Mouse (Mus musculus) thymus, postnatal 25 days (tissue): ENCODE data around the gene Mb.

Experiments
- DNase-seq: peaks from one replicate; pipeline ENCODE4 v3.0.0; 2022

Gene Mb

GRCm38 (mm10) chr15:77025884-77026583 lies 24.4 kb downstream of the Mb start:
- DNase-seq: no peak

GRCm38 (mm10) chr15:77022401-77022957 lies 28.0 kb downstream of the Mb start:
- DNase-seq: no peak

GRCm38 (mm10) chr15:77021851-77022250 lies 28.6 kb downstream of the Mb start:
- no peak for DNase-seq

GRCm38 (mm10) chr15:77021056-77021455 lies 29.4 kb downstream of the Mb start:
- no peak for DNase-seq

GRCm38 (mm10) chr15:77020136-77020535 lies 30.3 kb downstream of the Mb start:
- no peak for DNase-seq

DNA sequence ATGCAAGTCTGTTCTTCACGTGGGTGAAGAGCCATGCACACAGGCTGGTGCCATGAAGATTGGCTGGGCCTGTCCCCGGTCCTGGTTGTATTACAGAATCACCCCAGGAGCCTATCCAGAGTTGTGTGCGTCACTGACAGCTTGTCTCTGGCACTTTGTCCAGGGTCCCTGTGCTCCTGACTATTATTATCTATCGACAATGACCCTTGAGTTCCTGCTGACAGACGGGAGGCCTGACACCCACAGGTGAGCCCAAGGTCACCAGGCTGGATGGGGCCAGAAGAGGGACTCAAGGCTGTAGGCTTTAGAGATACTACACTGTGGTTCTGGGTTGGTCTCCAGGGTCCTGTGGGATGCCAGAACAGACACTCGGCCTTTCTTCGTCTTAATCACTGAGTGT lies 30.9 kb downstream of the Mb start:
- no peak for DNase-seq

DNA sequence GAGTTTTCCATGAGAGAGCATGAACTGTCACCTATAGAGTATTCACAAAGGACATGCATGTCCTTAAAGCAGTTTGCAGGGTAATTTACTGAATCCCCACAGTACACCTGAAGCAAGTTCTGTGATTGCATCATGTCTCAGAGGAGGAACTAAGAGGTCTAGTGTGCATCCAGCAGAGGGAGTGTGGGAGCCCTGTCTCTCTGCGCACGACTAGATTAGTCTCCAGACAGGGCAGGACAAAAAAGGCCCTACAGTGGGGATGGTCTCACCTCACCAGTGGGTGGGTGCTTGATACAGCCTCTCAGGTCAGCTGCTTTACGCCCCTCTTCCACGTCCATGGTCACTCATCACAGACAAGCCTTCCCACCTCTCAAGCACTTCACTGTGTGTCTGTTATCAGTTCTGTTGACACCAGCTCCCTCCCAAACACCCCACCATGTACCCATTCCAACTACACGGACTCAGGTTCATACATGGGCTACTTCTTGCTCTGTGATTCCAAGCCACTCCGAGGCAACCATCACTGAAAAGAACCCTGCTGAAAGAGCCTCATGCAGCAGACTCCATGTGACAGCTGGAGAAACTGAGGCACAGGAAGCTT lies 31.6 kb downstream of the Mb start:
- DNase-seq: no peak

GRCm38 (mm10) chr15:77017897-77018296 lies 32.6 kb downstream of the Mb start:
- DNase-seq: no peak

DNA sequence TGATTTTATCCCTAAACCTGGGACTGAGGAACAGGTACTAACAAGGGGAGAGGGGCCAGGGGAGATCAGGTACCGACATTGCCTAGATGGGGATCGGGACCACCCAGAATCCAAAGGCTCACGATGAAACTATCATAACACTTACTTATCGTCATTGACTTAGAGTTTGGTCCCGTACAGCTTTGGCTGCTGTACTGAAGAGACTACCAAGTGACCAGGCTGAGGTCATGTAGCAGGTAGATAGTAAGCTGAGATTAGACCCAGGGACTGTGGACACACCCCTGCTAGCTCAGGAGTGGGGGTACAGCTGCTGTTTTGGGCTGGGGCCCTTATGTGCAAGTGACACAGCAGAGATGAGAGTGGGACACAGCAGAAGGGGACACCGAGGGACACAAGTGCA lies 34.0 kb downstream of the Mb start:
- DNase-seq: no peak

DNA sequence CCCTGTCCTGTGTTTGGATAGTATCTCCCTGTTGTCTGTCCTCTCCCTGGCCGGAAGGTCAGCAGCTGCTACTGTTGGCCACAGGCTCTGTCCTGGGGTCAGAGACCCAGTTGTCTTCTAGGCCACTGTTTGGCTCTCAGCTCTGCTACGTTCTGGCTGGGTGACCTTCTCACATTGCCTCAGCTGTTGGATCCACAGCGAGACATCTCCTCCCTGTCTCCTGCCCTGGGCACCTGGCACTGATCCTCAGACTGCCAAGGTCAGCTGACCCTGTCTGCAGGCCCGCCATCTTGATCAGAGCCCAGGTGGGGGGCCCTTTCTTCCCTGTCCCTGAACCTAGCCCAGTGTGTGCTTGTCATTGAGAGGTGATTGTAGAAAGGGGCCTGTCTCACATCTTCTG lies 35.5 kb downstream of the Mb start:
- no peak for DNase-seq

- no peak for DNase-seq
These were observed 36.0 kb downstream of the Mb start for GRCm38 (mm10) chr15:77014431-77014830.

DNA sequence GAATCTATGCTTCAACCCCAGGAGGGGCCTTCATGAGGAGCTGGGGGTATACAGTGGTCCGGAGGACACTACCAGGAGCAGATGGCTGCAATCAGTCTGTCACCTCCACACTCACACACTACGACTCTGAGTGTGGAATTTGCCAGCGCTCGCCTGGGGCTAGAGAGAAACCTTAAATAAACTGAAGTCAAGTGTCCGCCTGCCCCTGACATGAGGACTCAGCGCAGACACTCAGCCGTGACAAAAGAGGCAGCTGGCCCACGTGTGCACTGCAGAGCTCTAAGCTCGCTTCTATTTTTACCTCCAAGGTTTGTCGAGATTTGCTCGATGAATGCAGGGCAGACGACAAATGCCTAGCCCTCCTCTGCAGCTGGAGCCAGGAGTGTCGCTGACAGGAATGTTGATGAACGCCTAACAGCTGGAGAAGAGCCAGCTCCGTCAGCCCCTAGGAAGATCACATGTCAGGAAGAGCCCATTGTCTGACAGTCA lies 36.7 kb downstream of the Mb start:
- no peak for DNase-seq

- DNase-seq: no peak
These were observed 41.6 kb downstream of the Mb start for GRCm38 (mm10) chr15:77008851-77009250.

- DNase-seq: no peak
These were observed 46.6 kb downstream of the Mb start for GRCm38 (mm10) chr15:77003868-77004215.

DNA sequence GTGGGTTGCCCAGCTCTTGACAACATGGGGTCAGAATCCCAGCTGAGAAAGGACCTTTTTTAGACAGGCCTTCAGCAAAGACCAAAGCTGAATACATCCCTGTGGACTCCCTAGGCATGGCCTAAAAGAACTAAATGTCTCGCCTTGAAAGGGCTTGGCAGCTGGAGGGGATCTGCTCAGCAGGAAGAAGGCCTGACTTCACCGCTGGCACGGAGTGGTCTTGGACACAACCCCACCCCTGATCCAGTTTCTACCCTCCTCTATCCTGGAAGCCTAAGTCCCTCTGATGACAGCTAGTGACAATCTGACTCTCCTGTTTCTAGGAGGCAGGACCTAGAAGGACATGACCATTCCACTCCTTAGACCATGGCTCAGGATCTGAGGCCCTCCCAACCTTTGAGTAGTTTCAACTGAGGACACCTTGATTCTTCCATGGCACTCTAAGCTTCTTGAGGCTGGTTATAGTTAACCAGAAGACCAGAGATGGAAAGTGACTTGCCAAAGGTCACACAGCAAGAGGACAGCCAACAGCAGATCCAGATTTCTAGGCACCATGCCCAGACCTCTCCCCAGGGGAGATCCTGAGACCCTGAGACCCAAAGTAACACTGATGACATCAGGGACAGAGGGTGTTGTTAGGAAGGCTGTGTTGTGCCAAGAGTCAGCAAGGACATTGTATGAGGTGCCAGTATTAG lies 47.1 kb downstream of the Mb start:
- no peak for DNase-seq

- DNase-seq: no peak
These were observed 51.4 kb downstream of the Mb start for GRCm38 (mm10) chr15:76998878-76999588.

DNA sequence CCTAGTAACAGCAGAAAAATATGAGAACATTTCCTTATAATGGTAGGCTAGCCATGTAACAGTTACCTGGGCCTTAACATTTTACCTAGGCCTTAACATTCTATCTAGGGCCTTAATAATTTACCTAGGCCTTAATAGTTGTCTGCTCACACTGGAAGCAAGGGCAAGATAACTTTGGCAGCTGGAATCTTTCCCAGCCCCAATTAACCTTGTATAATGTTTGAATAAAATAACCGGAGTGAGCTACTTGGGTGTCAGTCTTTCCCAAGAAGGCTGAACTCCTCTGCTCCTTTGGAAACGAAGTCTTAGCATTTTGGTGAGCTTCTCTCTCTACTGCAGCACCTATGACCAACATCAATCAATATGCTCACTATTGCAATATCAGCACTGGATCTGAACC lies 52.4 kb downstream of the Mb start:
- DNase-seq: no peak

DNA sequence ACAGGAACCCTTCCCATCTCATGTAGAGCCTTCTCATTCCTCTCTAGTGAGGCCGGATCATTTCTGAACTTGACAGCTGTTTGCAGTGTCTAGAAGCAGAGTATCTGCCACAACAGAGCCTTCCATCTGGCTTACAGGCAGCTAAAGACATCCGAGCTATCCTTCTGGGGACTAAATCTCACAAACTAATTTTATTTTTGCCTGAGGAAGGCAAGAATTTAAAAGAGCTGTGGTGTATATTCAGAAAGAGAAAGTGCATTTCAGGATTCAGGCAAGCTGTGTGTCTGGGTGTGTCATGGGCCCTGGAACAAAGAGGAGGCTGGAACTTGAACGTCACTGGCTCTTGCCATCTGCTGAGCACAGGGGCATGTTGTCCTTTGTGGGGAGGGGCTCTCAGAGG lies 56.1 kb downstream of the Mb start:
- DNase-seq: no peak

DNA sequence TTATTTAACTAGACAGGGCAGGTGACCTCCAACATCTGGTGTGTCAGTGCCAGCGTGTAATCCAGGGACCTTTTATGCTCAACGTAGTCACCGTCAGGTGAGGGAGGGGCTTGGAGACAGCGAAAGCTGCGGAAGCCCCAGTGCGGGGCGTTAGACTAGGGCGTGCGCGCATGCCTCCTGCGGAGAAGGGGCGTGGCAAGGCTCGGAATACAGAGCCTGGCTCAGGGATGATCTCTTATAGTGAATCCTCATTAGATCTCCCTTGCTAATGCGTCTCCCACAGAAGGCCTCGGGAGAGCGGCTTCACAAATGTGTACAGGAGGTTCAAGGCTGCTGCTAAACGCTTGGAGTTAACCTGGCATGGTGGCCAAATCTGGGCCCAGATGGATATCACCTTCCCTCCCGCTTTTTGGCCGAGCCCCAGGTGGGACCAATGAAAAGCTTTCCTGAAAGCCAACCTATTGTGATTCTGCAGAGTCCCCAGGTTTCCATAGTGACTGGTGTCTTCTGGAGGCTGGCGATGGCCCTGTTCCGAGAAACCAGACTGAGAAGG lies 62.9 kb downstream of the Mb start:
- no peak for DNase-seq

DNA sequence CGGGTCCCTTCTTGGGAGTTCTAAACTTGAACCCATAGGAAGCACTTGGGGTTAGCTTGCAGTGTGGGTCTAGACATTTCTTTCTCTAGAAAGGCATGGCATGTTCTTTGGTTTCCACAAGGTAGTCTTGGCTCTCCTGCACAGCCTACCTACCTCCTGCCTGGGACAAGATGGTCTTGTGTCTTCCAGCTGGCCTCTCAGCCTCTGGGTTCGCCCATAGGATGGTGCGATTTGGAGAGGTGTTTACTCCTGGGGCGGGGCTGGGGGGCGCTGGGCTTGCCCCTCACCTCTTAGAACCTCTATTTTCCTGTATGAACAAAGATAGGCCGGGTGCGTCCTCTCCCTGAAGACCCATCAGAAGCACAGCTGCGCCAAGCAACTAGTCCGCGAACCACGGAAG lies 63.3 kb downstream of the Mb start:
- no peak for DNase-seq

DNA sequence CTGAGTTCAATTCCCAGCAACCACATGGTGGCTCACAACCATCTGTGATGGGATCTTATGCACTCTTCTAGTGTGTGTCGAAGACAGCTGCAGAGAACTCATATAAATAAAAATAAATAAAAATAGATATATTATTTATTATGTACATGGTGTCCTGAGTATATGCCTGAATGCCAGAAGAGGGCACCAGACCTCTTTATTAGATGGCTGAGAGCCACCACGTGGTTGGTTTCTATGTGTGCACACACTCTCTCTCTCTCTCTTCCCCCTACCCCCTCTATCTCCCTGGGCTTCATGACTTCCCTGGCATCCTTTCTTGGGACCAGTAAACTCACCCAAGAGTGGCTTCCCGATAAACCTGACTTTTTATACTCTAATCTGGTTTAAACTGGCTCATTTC lies 67.7 kb downstream of the Mb start:
- no peak for DNase-seq

- no peak for DNase-seq
These were observed 70.7 kb downstream of the Mb start for GRCm38 (mm10) chr15:76979799-76980198.

DNA sequence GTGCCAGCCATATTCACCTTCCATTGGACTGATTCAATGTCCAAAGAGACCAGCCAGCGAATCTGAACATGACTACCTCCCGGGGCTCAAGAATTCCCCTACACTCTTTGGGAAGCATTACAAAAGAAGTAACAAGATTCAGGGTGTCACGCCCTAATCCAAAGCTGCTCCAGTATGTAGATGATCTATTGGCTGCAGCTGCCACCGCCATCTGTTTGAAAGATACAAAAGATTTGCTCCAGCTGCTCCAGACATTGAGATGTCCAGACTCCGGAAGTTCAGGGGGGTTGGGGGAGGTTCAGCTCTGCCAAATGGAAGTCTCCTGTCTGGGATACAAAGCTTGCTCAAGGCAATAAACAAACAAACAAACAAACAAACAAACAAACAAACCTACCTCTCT lies 73.9 kb downstream of the Mb start:
- DNase-seq: no peak
